Mouse (Mus musculus): ENCODE measurements at regions not wholly inside any gene's neighbourhood (a gene's known extent, or its start where the extent isn't known, plus 50 kb on each side); places are given as distances from the start of the nearest gene placed in this dataset.

DNA sequence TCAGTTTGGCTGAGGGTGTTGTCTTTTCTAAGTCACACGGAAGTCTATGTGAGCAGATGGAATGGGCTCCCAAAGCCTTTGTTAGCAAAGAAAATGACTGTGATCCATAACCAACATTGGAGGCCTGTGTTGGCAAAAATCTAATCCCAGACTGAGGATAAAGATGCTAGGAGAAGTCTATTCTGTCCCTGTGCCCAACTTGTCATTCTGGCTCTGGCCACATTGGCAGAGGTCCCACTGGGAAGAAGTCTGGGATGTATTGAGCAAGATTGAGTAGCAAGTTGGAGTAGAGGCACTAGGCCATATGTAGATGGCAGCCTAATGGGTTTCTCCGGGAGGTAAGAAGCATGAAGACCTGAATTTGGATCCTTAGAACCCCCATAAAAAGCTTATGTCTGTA lies 54.1 kb downstream of the Nog start:
- no peak for DNase-seq (ENCODE audit: low spot score in 2 of 2)

DNA sequence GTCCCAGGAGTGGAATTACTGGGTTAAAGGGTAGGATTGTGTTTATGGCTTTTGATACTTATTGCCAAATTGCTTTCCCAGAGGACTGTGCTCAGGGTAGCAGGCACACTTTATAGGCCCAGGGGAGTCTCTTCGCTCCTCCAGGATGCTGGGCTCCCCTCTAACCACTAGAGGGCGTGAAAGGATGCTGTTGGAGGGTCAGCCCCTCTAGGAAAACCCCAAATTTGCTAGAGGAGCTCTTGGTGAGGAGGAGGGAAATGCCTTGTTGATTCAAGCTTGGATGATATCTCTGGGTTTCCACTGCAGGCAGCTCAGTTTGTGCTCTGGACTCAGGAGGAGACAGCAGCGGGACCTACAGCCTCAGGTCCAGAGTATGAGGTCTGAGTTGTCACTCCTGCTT lies 58.8 kb downstream of the Nog start:
- no peak for DNase-seq (ENCODE audit: low spot score in 2 of 2)

DNA sequence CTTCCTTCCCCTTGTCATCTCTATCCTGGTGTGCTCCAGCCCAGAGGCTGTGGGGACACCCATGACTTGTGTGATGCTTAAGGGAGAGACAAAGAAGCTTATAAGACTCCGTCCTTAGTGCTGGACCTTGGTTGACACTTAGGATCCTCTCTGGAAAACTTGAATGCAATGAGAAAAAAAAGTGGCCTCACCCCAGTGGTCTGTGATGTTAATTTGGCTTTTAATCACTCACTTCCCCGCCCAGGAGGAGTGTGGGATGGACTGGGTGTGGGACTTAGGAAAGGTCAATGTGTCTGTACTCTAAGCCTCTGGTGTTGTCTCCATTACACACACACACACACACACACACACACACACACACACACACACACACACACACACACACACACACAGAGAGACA lies 60.0 kb downstream of the Nog start:
- DNase-seq (ENCODE audit: low spot score in 2 of 2): no peak

DNA sequence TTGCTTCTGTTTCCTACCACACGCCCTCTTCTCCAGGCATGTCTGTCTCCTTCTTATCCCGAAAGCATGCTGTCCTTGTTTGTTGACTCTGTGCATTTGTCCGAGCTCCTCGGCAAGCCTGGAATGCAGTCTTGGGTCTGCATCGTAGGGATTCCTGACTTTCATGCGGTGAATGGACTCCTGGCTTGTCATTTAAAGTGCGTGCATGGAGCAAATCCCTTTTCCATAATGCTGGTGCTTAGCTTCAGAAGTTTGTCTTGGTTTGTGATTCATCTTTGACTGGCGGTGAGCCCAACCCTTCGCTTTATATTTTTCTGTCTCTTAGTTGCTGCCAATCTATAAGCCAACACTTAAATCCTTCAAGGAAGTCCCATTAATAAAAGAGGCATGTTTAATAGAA lies 62.2 kb downstream of the Nog start:
- DNase-seq (ENCODE audit: low spot score in 2 of 2): no peak

DNA sequence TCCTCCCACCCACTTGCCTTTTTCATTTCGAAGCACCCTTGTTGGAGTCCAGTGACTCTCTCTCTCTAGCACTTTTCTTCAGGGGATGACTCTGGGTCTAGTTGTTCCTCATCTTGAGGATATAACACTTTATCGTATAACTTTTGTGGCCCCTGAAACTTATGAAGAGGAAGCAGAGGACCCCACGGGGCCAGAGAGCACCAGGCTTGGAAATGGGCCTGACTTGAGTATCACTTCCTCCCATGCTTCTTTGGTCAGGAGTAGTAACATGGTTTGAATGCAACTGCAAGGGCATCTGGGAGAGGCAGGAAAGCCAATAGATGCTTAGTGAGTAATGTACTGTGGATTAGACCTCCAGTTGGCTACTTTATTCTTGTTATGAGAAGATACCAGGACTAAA lies 65.2 kb downstream of the Nog start:
- DNase-seq (ENCODE audit: low spot score in 2 of 2): no peak

DNA sequence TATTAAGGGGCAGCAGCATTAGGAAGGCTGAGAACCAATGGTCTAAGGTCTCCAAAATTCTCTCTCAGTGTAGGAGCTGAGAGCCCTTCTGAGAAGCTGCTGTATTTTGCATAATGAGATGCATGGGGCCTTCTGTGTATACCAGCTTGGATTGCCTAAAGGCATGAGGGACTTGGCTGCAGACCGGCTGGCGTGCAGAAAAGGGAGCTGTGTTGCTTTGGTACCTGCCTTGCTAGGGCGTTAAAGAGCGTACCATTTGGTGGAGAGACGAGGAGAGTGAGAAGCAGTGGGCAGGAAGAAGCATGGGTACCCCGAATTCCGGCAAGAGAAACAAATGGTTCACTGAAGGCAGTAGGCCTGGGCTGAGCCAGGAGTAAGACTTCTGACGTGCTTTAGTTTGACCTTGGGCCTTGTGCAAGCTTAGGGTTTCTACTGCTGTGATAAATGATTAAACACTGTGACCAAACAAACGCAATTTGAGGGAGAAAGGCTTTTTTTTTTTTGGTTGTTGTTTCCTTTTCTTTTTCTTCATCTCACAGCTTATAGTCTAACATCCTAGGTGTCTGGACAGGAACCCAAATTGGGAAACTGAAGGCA lies 69.2 kb downstream of the Nog start:
- no peak for DNase-seq (ENCODE audit: low spot score in 2 of 2)

DNA sequence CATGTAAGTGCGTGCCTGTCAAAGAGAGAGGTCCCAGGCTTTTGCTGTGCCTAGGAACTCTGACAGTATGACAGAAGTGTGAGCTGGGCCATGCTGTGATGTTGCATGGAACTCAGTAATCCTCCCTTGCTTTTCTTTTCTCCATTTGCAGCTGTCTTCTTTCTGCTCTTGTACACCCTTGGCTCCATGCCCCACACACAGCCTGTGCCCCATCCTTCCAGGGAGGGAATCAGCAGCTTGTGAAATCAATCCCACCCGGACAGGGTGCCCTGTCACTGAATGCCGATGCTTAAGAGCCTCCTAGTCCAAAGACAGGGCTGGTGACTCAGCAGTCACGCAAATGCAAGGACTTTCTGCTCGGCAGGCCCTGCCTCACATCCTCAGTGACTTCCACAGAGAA lies 72.4 kb downstream of the Nog start:
- no peak for DNase-seq (ENCODE audit: low spot score in 2 of 2)

DNA sequence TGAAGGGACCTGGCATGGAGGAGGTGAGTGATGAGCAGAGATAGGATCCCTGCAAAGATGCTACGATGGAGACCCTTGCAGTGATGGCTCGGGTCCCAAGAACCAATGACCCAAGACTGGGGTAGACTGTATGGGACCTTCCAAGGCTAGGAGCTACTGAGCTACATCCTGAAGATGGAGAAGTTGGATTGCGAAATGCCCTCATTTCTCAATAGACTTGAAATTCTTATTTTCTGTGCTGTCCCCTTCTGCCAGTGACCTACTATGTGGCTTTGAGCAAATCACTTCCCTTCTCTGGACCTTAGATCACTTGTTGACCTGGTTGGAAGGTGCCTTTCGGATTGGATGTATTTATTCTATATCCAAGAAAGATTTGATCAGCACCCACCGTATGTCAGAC lies 88.9 kb downstream of the Nog start:
- DNase-seq (ENCODE audit: low spot score in 2 of 2): no peak

DNA sequence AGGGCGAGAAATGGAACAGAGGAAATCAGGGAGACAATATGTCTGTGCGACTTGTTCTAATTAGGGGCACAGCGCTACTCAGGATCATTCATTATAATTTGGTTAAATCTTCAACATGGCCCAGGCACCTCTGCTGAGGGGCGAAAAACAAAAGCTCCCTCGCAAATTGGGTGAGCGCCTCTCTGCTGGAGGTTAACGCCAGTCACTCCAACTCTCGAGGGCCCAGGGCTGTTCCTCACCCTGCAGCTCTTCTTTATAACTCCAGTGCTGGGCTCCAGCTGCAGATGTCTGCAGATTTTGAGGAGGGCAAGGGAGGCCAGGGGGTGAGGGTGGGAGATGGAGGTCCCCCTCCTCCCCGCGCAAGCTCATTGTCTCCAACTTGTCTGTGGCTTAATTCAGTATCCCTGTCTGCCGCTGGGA lies 92.6 kb downstream of the Nog start:
- DNase-seq (ENCODE audit: low spot score in 2 of 2): no peak

DNA sequence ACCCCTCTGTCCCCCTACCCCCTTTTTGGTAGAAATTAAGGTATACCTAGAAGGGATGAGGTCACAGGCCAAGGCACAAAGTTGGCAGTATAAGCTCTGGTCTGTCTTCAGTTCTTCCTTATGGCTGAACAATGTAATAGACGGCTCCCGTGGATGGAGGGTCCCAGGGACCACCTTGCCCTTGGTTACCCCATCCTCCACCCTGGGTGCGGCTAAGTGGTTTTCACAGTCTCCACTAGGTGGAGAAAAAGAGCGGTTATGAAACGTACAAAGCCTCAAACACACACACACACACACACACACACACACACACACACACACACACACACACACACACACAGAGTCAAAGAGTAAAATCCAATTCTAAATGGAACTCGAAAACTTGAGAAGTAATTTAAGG lies 93.1 kb downstream of the Nog start:
- DNase-seq (ENCODE audit: low spot score in 2 of 2): no peak

DNA sequence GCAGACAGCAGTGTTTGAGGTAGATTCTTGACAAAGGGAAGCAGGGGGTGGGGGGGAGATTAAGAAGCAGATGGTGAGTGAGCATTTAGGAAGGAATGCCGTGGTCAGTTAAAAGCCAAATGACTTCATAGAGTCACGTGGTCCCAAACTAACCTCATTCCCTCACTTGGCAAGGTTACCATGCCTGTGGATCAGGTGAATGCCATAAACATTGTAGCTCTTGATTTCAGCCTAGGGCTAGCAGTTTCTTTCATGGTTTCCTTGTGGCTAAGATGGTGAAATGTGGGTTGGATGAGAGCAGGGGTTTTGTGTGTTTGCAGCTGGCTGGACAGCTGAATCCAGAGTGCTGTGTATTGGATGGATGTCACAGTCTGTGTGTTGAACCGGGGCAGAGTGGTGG lies 95.3 kb downstream of the Nog start:
- DNase-seq (ENCODE audit: low spot score in 2 of 2): no peak

DNA sequence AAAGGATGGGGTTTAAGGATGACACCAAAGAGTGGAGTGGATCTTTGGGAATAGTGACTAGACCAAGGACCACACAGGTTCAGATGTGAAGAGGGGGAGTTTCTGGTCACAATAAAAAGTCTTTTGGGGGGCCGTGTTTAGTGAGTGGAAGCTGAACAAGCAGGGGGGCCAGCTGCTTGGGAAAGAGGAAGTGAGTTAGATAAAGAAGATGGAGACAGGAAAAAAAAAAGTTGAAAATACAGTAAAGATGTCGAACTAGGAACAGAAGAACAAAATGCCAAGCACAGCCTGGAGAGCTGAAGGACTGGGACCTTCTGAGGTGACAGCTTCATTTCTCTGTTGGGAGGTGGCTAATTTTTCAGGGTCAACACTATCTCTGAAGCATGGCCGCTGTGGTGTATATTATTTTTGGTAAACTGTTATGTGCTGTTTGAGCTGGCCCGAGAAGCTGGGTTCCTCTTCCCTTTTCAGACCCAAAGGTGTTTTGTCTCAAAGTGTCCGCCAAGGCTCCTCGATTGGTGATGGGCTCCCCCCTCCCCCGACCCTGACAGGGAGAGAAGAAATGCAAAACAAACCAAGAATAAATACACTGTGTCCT lies 97.1 kb downstream of the Nog start:
- no peak for DNase-seq (ENCODE audit: low spot score in 2 of 2)

DNA sequence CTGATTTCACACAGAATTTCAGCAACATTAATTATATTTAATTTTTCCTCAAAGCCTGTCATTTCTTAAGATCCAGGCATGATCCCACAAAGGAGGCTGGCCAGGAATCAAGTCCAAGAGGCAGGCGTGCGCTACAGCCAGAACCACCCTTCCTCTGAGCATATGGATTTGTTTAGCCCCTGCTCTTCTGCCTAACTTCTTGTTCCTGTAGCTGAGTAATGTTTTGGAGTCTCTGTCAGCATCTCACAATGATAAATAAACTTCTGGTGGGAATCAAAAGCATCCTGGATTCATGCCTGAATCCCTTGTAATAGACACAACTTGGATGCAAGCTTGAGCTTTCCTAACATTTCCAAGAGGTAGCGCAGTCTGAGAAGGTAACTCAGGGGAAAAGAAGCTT lies 101.7 kb downstream of the Nog start:
- DNase-seq (ENCODE audit: low spot score in 2 of 2): no peak

DNA sequence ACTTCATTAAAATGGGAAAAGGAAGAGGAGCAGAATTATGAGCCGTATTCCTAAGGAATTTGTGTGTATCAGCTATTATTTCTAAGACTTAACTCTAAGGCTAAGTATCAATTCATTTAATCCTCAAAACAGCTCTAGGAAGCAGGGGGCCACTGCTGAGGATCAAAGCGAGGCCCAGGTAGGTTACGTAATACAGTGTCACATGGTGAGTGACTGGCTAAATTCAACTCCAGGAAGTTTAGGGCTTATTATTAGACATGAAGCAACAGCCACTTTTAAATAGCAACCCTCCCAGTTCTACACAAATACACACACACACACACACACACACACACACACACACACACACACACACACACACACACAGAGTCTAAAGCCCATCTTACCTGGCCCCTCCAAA lies 109.3 kb downstream of the Nog start:
- DNase-seq (ENCODE audit: low spot score in 2 of 2): no peak

DNA sequence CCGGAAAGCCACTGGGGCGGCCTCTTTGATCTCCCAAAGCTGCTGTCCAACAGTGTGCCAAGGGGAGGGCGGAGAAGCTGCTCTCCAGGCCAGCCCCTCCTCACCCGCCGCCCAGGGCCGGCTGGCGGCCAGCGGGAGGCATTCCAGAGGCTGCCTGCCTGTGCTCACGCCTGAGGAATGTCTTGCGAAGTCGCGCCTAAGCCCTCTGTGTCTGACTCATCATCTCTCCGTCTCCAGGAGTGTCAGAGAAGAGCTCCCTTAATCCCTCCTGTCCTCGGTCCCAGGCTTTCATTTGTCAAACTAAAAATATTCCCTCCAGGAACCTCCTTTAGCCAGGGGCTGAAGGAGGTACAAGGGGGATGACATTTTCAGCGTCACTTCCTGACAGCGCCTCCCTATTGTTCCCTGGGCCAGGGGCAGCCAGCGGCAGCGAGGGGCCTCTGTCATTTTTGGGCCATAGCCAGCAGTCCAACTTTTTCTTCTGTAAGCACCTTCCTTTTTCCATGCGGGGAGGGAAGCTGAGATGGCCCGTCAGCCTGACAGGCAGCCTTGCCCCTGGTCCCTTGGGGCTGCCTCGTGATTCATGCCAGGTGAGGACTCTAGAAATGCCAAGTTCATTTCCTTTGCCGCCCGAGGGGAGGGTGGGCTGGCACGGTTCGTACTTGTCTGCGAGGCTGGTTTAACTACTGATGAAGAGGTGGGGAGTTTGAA lies 113.4 kb downstream of the Gm525 start:
- peak; percentile 57 to 69 for DNase-seq (ENCODE audit: low spot score in 2 of 2)

DNA sequence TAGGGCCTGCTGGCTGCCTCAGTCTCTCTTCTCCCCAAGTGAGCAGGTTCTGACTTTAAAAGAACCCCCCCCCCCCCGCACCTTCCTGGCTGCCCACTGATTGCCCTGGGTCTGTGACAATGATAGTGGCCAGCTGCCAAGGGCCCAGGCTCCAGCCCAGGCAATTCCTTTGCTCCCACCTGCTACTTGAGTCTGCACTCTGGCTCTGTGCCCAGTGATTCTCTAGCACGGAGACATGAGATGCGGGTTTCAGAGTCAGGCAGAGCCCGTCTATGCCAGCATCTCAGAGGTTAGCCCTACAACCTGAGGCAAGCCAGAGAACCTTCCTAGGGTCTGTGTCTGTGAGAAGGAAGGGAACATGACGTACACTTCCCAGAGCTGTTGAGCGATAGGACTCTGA lies 112.2 kb downstream of the Gm525 start:
- no peak for DNase-seq (ENCODE audit: low spot score in 2 of 2)

DNA sequence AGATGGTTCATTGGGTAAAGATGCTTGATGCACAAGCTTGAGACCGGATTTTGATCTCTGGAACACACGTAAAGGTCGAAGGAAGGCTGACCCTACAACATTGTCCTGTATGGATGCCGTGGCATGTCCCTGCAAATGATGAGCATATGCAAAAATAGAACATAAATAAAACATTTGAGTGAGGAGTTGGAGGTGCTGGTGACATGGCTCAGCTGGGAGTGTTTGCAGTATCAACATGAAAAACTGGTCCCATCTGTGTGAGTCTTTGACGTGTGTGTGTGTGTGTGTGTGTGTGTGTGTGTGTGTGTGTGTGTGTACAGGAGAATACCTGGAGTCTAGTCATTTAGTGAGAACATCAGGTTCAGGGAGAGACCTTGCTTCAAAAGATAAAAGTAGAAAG lies 107.8 kb downstream of the Gm525 start:
- DNase-seq (ENCODE audit: low spot score in 2 of 2): no peak

DNA sequence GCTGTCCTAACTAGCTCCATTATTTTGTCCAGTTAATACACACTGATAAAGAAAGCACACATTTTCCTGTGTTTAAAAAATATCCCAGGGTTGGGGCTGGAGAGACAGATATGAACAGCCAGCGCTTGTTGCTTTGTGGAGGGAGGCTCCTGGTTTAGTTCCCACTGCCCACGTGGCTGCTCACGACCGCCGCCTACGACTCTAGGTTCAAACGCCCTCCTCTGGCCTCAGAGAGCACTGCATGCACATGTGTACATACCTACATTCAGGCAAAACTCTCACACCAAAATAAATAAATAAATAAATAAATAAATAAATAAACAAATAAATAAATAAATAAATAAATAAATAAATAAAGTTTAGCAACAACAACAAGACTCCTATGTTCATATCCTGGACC lies 104.8 kb downstream of the Gm525 start:
- DNase-seq (ENCODE audit: low spot score in 2 of 2): no peak

DNA sequence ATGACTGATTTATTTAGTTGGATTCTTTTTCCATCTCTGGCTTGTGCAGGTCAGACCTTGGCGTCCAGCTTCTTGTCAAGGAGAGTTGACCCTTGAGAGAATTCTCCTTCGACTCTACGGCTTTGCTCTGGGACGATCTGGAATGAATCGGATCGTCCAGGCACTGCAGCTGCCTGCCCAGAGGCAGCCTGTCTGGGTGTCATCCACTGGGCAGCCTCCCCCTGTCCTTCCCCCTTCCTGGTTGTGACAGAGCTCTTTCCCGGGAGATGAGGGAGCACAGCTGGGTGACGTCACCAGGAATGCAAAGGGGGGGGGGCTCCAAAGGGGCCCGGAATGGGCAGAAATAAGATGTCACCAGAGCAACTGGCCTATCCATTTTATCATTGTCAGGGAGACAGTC lies 101.9 kb downstream of the Gm525 start:
- no peak for DNase-seq (ENCODE audit: low spot score in 2 of 2)

DNA sequence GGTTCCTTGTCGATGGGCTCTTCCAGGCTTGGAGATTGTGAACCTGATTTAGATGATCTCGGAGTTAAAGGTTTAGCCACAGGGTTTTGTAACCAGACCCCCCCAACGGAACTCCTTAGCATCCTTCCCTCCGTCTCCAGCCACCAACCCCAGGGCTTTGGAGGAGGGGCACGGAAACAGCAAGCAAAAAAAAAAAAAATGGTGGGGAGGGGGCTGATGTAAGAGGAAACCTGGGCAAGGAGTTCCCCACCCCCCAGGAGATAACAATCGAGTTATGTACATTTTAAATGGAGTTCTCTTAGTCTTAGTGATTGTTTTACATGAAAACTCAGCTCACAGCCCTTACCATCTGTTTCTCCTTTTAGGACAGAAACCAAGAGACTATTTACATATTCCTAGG lies 101.3 kb downstream of the Gm525 start:
- DNase-seq (ENCODE audit: low spot score in 2 of 2): no peak

DNA sequence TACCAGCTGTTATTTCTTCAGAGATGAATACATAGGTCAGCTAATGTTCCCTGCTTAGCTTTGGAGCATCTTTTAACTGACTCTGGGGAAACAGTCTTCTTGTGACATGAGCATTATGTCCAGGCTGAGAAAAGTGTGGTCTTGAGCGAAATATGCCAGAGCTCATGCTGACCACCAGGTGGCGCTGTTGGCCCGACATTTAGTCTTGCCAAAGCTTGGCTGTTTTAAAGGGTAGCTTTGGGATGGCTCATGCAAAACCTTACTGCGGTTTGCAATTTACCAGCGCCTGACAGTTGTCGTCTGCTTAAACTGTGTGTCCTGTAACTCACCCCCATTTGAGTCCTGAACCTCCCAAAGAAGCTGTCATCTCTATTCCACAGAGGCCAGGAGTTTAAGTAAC lies 91.6 kb downstream of the Gm525 start:
- DNase-seq (ENCODE audit: low spot score in 2 of 2): peak; percentile 86 to 89

DNA sequence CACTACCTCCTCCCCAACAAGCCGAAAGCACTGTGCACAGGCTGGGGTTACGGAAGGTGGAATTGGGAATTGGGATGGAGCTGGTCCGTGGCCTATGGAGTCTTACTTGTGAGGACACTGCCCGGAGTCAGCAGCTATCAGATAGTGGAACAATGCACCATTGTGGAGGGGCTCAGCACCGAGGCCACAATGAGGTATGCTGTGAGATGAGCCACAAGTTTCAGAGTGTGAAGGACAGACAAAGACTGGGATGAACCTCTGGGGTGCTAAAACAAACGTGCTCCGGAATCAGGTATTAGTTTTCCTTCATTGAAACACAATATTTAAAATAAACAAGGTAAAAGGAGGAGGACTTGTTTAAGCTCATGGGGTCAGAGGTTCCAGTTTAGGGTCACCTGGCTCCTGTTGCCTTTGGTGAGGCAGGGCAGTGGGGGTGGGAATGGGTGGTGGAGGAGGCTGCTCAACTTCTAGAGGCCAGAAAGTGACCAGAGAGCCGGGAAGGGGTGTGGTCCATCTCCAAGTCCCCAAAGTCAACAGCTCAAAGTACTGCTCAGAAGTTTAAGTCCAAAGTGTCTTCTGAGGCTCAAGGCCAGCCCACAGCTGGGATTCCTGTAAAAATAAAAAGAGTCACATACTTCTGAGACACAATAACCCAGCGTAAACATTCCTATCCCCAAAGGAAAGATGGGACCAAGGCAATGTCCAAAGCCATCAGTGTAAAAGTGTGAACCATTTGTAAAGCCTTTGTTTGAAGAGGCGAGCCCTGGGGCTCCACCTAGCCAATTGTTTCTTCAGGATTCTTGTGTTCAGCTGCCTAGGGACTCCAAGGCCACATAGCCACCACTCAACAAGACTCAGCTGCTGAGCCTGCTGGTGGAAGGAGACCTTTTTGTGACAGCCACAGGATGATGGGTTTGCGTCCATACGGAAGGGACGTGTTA lies 80.1 kb downstream of the Gm525 start:
- no peak for DNase-seq (ENCODE audit: low spot score in 2 of 2)
